Mouse (Mus musculus): ENCODE results near the gene Kif26b. TPM values are rescaled to one million over a fixed set of nuclear protein-coding genes. Genes with fewer than 3 reads are reported as not detected.

The Kif26b gene
- polyA plus RNA-seq, 1 experiment from 2014 or later = 2.9 TPM

DNA sequence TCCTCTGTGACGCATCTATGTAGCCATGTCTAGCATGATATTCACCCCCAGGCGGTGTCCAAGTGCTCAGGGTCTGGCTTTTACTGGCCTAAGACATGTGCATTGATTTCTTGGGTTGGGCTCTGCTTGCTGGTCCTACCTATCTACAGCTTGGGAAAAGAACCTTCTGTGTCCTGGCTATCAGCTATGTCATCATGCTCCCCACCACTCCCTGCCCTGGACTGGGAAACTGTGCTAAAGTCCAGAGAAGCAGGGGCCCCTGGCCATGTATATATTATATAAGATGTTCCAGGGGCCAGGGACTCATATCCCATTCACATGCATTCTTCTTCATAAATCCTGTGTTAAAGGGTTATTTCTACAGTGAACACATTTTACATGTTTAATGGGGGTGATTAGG is 92.4 kb downstream of the Kif26b start:
- H3K4me3 ChIP-seq = no peak overlapping the region
- no peaks in the 10 kb centered on the region for H3K36me3 ChIP-seq (ENCODE audit: poor library complexity, severe bottlenecking)
- no peak for ATAC-seq
- H3K4me1 ChIP-seq = no peaks in the 10 kb centered on the region
- WGBS = 94% methylated on average over 2 of the region's 2 CpGs
- H3K4me2 ChIP-seq = no peak overlapping the region
- H3K27ac ChIP-seq = no peak overlapping the region
- no peak overlapping the region for H3K9ac ChIP-seq
- H3K27me3 ChIP-seq = no peaks in the 10 kb centered on the region
- no peaks in the 10 kb centered on the region for H3K9me3 ChIP-seq (replicated peaks)

- no peak overlapping the region for H3K4me3 ChIP-seq
- 0 out of 2 replicates have a peak, but pooled peaks have one; percentile 46 for ATAC-seq
- H3K9ac ChIP-seq = no peak overlapping the region
- H3K4me2 ChIP-seq = no peak overlapping the region
- H3K27me3 ChIP-seq = no peaks in the 10 kb centered on the region
- H3K36me3 ChIP-seq (ENCODE audit: poor library complexity, severe bottlenecking) = no peaks in the 10 kb centered on the region
- WGBS = 59% methylated on average over 9 of the region's 9 CpGs
- no peak overlapping the region for H3K27ac ChIP-seq
- H3K9me3 ChIP-seq (replicated peaks) = no peaks in the 10 kb centered on the region
- peaks cover 3% of the 10 kb centered on the region; the same call in 1 of the 2 replicates for H3K4me1 ChIP-seq
These were observed 95.0 kb downstream of the Kif26b start for GRCm38 (mm10) chr1:178623889-178624288.

DNA sequence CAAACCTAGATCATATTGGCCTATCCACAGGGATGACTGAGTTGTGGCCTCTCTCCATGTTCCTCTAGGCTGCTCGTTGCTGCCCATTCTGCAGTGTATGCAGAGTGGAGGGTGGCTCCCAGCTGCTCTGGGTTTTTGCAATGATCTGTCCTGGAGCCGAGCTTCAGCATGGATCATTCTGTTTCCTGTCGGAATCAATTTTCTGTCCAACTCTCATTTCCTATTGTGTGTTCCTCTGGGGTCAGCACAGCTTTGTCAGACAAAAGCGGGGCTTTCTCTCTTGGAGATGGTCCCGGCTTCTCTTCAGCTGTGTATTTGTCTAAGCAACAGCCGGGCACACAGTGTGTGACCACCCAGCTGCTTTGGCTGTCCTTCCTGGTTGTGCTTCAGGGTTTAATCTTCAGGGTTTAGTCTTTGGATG is 98.0 kb downstream of the Kif26b start:
- peaks cover 3% of the 10 kb centered on the region; the same call in 1 of the 2 replicates for H3K4me1 ChIP-seq
- 0 out of 2 replicates have a peak, but pooled peaks have one; percentile 28 for ATAC-seq
- no peak overlapping the region for H3K9ac ChIP-seq
- H3K4me2 ChIP-seq = no peak overlapping the region
- H3K27ac ChIP-seq = no peak overlapping the region
- no peaks in the 10 kb centered on the region for H3K27me3 ChIP-seq
- H3K9me3 ChIP-seq (replicated peaks) = no peaks in the 10 kb centered on the region
- H3K4me3 ChIP-seq = no peak overlapping the region
- H3K36me3 ChIP-seq (ENCODE audit: poor library complexity, severe bottlenecking) = no peaks in the 10 kb centered on the region
- 60% methylated on average over 6 of the region's 6 CpGs for WGBS

DNA sequence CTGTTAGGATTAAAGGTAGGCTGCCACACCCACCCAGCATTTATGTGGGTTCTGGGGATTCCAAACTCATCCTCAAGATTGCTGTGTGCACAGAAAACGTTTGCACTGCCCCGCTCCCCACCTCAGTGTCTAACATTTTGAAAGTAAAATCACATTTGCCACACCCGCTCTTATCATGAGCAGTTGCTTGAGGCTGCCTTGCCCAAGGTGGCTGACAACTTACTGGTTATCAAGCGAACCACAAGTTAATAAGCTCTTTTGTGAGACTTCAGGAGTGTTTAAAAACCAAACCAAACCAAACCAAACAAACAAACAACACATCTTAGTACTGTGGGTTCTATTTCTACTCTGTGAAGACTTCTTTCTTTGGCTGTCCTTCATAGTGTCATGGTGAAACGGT is 101.1 kb downstream of the Kif26b start:
- Histone ChIP-seq H3K9me3 (replicated peaks) (no peaks in the 10 kb centered on the region), H3K36me3 (ENCODE audit: poor library complexity, severe bottlenecking) (no peaks in the 10 kb centered on the region), H3K4me1 (peaks cover 13% of the 10 kb centered on the region), H3K27ac (no peak overlapping the region), H3K9ac (no peak overlapping the region), H3K27me3 (no peaks in the 10 kb centered on the region), H3K4me2 (no peak overlapping the region), H3K4me3 (no peak overlapping the region)
- WGBS = 83% methylated on average over 5 of the region's 5 CpGs
- no peak for ATAC-seq

- H3K27me3 ChIP-seq = no peaks in the 10 kb centered on the region
- H3K9me3 ChIP-seq (replicated peaks) = no peaks in the 10 kb centered on the region
- H3K4me1 ChIP-seq = peaks cover 15% of the 10 kb centered on the region
- H3K4me2 ChIP-seq = no peak overlapping the region
- WGBS = 40% methylated on average over 7 of the region's 7 CpGs
- no peak overlapping the region for H3K27ac ChIP-seq
- no peaks in the 10 kb centered on the region for H3K36me3 ChIP-seq (ENCODE audit: poor library complexity, severe bottlenecking)
- H3K9ac ChIP-seq = no peak overlapping the region
- no peak for ATAC-seq
- no peak overlapping the region for H3K4me3 ChIP-seq
These were observed 102.9 kb downstream of the Kif26b start for GRCm38 (mm10) chr1:178631863-178632262.

DNA sequence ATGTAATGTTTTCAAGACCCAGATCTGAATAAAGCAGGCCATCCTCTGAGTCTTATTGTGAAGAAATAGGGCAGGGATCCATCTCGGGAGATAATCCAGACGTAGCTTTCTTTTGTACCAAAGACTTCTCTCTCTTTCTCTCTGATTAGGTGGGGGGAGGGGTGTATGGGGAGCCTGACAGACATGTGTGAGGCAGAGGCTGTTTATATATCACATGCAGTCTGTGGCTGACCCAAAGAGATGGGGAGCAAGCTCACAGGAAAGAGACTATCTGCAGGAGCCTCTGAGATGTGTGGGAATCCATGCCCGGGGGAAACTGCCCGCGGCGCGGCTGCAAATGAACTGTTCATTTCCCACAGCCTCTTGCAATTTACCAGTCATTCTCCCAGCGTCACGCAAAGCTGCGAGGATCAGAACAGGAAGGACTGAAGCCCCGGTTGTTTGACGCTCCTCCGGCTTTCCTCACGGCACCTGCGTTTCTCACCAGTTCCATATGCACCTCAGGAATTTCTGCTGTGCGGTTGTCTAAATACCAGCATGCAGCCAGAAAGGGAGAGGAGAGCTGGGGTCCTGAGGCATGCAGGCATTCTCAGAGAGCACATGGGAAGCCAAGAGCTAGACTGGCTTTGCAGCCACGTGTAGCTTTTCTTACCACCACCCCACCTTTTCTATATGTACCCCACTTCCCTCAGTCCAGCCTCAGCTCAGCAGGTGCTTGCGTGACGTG is 105.6 kb downstream of the Kif26b start:
- Histone ChIP-seq H3K4me2 (0 out of 2 replicates have a peak overlapping the region, but pooled peaks have one; percentile 17), H3K4me1 (peaks cover 11% of the 10 kb centered on the region), H3K9ac (no peak overlapping the region), H3K36me3 (ENCODE audit: poor library complexity, severe bottlenecking) (no peaks in the 10 kb centered on the region), H3K9me3 (replicated peaks) (no peaks in the 10 kb centered on the region), H3K4me3 (no peak overlapping the region), H3K27me3 (no peaks in the 10 kb centered on the region), H3K27ac (peak overlapping the region; percentile 10; the same call in 1 of the 2 replicates)
- no peak for ATAC-seq
- 65% methylated on average over 19 of the region's 19 CpGs for WGBS

DNA sequence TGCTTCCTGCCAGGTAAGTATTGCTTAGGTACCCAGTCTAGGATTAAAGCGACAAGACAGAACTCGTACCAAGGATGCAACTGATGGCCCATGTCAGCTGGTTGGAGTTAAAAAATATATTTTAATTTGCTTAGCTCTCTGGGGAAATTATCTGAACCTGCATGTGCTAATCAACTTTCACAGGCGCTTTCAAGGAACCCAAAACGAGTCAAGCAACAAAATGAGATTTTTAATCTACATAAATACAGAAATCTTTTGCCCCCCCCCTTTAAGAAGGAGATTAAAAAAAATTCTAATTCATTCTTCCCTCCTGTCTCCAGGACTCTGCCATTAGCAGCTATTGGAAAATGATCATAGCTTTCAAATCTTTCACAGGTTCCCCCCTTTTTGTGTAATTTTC is 106.5 kb downstream of the Kif26b start:
- no peak for ATAC-seq
- peaks cover 11% of the 10 kb centered on the region for H3K4me1 ChIP-seq
- no peaks in the 10 kb centered on the region for H3K9me3 ChIP-seq (replicated peaks)
- 85% methylated on average over 4 of the region's 4 CpGs for WGBS
- no peak overlapping the region for H3K27ac ChIP-seq
- H3K36me3 ChIP-seq (ENCODE audit: poor library complexity, severe bottlenecking) = no peaks in the 10 kb centered on the region
- no peak overlapping the region for H3K4me2 ChIP-seq
- H3K9ac ChIP-seq = no peak overlapping the region
- H3K4me3 ChIP-seq = no peak overlapping the region
- no peaks in the 10 kb centered on the region for H3K27me3 ChIP-seq

- WGBS = 91% methylated on average over 7 of the region's 7 CpGs
- Histone ChIP-seq H3K4me2 (no peak overlapping the region), H3K9ac (no peak overlapping the region), H3K9me3 (replicated peaks) (no peaks in the 10 kb centered on the region), H3K36me3 (ENCODE audit: poor library complexity, severe bottlenecking) (no peaks in the 10 kb centered on the region), H3K27ac (no peak overlapping the region), H3K4me1 (peaks cover 11% of the 10 kb centered on the region), H3K27me3 (no peaks in the 10 kb centered on the region), H3K4me3 (no peak overlapping the region)
- no peak for ATAC-seq
These were observed 108.4 kb downstream of the Kif26b start for GRCm38 (mm10) chr1:178637293-178637692.

DNA sequence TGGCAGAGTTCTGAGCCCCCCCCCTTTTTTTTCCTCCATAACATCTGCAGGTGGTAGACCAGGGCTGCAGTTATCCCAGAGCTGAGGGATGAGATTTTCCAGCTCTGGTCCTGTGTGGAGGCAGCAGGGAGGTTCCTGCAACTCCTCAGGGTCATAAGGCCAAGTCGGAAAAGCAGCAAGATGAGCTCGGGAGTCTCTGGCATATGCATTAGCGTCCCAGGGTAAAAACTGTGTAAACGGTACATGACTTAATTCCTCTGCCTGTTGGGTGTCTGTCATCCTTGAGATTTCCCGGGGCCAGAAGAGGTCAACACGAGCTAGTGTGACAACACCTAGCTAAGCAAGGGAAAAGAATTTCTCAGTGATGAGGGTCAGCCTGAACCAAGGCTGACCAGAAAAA is 111.0 kb downstream of the Kif26b start:
- no peak for ATAC-seq

DNA sequence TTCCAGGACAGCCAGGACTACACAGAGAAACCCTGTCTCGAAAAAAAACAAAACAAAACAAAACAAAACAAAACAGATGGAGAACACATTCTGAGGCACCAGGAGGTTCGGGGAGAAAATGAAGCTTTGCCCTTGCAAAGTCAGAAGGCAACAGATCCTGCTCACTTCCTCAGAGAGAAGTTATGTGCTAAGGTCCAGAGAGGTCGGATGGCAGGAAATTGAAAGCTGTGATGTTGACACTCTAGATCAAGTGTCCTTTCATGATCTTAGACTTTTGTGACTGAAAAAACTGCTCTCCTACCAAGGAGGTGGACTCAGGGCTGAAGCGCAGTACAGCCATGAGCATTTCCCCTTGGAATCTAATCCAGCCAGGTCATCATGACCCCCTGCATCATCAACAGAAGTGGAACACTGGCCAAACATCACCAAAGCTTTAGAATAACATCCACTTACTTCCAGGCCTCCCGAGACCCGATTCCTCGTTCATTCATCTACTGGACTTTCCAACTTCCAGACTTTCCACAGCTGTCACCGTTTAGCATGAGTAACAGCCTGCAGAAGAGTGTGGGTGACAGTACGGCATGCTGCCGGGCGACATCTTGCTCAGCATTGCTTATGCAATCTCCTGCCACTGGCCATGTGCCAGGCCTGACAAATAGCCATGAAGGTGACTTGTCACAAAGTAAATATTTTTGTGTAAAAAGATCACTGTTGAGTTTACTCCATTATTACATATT is 112.0 kb downstream of the Kif26b start:
- H3K4me2 ChIP-seq = no peak overlapping the region
- H3K4me3 ChIP-seq = no peak overlapping the region
- WGBS = 86% methylated on average over 11 of the region's 11 CpGs
- H3K27ac ChIP-seq = no peak overlapping the region
- H3K9me3 ChIP-seq (replicated peaks) = no peaks in the 10 kb centered on the region
- H3K9ac ChIP-seq = no peak overlapping the region
- no peak for ATAC-seq
- H3K36me3 ChIP-seq (ENCODE audit: poor library complexity, severe bottlenecking) = no peaks in the 10 kb centered on the region
- no peaks in the 10 kb centered on the region for H3K27me3 ChIP-seq
- H3K4me1 ChIP-seq = no peaks in the 10 kb centered on the region

More for the DNA sequence above, 111.0 kb downstream of the Kif26b start:
- no peaks in the 10 kb centered on the region for H3K27me3 ChIP-seq
- H3K4me1 ChIP-seq = peaks cover 3% of the 10 kb centered on the region; the same call in 1 of the 2 replicates
- no peaks in the 10 kb centered on the region for H3K9me3 ChIP-seq (replicated peaks)
- H3K4me2 ChIP-seq = no peak overlapping the region
- H3K9ac ChIP-seq = no peak overlapping the region
- H3K36me3 ChIP-seq (ENCODE audit: poor library complexity, severe bottlenecking) = no peaks in the 10 kb centered on the region
- H3K27ac ChIP-seq = no peak overlapping the region
- H3K4me3 ChIP-seq = no peak overlapping the region
- 83% methylated on average over 6 of the region's 6 CpGs for WGBS

DNA sequence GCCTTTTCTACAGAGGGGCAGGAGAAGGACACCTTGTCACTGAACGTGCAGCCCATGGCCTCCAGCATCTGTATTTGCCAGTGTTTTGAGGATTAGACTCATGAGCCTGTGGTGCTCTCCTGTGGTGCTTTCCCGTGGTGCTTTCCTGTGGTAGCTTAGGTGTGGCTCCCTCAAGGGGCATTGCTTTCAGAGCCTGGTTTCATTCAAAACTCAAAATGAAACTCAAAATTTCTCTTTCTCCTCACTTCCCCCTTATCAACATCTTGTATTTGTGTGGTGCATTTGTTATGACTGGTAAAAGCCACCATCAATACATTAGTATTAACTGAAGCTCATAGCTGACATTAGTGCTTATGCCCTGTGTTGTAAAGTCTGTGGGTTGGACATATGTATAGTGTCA is 112.9 kb downstream of the Kif26b start:
- Histone ChIP-seq H3K27ac (no peak overlapping the region), H3K36me3 (ENCODE audit: poor library complexity, severe bottlenecking) (no peaks in the 10 kb centered on the region), H3K4me3 (no peak overlapping the region), H3K9me3 (replicated peaks) (no peaks in the 10 kb centered on the region), H3K27me3 (no peaks in the 10 kb centered on the region), H3K4me1 (no peaks in the 10 kb centered on the region), H3K9ac (no peak overlapping the region), H3K4me2 (no peak overlapping the region)
- WGBS = 74% methylated on average over 2 of the region's 2 CpGs
- ATAC-seq = no peak

- WGBS = 81% methylated on average over 4 of the region's 4 CpGs
- no peaks in the 10 kb centered on the region for H3K27me3 ChIP-seq
- ATAC-seq = no peak
- H3K4me1 ChIP-seq = no peaks in the 10 kb centered on the region
- no peaks in the 10 kb centered on the region for H3K9me3 ChIP-seq (replicated peaks)
- H3K4me3 ChIP-seq = no peak overlapping the region
- H3K36me3 ChIP-seq (ENCODE audit: poor library complexity, severe bottlenecking) = no peaks in the 10 kb centered on the region
- no peak overlapping the region for H3K27ac ChIP-seq
- H3K9ac ChIP-seq = no peak overlapping the region
- H3K4me2 ChIP-seq = no peak overlapping the region
These were observed 116.0 kb downstream of the Kif26b start for GRCm38 (mm10) chr1:178644954-178645353.
